Mouse (Mus musculus): ENCODE data around the gene Shcbp1.
"Not testable (repeated sequence)": the region's sequence is repeated elsewhere in the genome, so short reads cannot be mapped to it uniquely, and the experiment has no call there.

Gene Shcbp1

DNA sequence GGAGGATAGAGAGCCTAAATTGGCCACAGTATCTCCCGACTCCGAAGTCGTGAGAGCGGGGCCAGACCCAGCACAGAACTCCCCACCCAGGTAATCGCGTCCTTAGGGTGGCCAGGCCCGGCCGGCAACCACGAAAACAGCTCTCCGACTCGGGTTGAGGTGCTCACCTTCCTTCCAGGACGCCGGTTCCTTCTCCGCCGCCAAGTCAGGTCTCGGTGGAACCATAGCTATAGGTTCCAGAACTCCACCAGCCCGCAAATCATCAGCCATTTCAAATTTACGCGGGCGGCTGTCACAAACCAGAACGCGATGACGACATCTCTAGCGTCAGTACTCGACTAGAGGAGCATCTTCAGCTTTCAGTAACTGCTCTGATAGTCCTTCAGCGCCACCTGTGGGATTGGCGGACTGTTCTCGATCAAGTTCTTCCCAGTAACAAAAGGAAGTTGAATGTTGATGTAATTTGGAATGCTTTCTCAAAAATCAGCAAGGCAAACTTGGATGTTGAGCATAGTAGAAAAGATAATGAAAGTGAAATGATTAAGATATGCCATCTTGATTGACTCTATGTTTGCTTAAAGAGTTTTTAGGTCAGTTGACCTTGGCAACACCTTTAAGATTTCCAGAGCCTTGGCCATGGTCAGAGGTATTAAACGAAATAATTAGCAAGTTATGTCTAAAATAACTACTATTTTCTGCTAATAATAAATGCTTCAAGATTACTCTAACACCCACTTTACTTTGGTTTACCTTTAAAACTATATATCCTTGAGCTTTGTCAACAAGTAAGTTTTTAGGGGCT lies at the start of gene Shcbp1:
Gene Shcbp1 (minus strand): TSS at position 314 of the 802 bp plus-strand sequence.
- DNase-seq, result peak; percentile 68

DNA sequence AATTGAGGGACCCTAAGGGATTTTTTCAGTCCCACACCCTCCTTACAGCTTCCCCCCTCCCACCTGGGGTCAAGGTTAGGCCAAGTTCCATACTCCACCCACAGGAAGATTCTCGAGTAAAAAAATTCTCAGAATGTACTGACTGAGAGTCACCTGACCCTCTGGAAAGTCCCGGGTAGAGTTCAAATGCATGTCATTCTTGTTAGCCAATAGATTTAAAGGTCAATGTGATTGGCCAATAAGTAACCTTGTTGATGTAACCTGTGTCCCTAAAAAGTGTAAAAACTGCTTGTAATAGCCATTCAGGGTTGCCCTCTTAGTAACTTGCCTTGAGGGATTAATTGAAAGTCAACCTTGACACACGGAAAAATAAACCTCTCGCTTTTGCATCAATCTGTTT lies 29.5 kb upstream of the Shcbp1 start:
- no peak for DNase-seq

DNA sequence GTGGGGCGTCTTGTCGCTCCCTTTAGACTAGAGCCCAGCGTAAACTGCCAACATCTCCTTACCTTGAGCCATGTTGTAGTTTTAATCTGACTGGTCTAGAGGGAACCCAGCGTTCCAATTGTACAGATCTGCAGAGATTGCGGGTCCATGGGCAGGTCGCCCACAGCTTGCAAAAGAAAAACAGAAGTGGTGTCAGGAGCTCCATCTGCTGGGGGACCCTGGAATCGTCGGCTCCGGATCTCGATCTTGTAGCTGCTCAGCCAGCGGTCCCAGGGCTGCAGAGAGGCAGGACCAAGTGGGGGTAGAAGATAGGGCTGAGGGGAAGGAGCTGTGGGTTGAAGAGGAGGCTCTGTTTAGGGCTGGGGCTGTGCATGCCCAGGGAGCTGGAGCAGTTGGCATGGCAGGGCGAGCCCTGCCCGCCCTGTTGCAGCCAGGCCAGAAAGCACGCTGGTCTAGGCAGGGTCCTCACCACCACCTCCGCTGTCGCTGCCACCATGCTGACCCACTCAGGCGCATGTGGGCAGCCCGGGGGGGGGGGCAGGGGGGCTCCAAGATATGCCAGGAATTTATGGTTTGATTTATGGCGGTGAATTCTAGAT lies 21.3 kb upstream of the Shcbp1 start:
- no peak for DNase-seq

DNA sequence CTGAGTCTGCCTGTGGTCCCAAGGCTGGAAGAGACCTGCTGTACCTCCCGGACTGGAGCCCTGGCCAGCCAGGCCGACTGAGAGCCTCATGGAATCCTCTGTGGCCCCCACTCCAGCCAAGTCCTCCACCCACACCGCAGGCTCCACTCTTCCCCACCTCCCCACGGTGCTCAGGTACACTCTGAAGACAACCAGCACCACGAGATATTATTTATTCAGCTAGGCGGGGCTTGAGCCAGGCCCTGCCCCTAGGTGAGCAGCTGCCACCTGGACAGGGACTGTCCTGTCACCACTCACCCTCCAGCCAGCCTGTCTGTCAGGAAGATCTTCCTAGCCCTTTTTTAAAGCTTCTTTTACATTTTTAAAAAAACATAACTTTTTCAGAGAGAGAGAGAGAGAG lies 1.1 kb downstream of the Shcbp1 start:
- DNase-seq, result no peak

- no peak for DNase-seq
Measured at GRCm38 (mm10) chr8:4764751-4765150, 14.6 kb downstream of the Shcbp1 start.

DNA sequence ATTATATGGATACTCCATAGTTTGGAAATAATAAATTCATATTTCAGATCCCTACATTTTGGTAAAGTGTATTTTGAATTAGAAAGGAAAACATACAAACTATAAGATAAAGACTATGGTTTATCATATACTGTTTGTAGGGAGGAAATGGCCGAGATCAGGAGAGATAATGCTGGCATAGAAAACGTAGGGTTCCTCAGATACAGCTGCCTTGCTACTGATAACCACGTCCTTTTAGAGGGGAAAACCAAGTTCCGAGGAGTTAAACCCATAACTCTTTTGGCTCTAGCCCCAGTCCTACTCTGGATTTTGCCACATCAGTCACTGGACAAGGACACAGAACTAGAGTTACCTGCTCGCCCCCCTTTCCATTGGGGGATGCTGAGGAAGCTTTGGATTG lies 26.3 kb downstream of the Shcbp1 start:
- DNase-seq, result no peak

DNA sequence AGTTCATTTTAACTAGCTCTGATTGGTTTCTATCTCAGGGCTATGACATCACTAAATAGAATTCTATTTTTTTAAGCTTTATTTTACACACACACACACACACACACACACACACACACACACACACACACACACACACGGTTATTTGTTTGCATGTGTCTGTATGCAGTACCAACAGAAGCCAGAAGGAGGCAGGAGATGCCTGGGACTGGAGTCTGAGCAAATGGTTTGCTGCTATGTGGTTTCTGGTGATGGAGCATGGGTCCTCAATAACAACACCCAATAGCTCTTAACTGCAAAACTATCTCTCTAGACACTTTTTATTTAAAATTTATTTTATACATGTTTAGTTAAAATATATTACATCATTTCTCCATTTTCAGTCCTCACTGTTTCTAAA lies 48.4 kb downstream of the Shcbp1 start:
- no peak for DNase-seq

- no peak for DNase-seq
Measured at GRCm38 (mm10) chr8:4715546-4715945, 63.8 kb downstream of the Shcbp1 start.

- DNase-seq, result not testable (repeated sequence)
Measured at GRCm38 (mm10) chr8:4708346-4708745, 71.0 kb downstream of the Shcbp1 start.

- DNase-seq, result not testable (repeated sequence)
Measured at GRCm38 (mm10) chr8:4707916-4708315, 71.5 kb downstream of the Shcbp1 start.

GRCm38 (mm10) chr8:4691634-4692033 lies 87.7 kb downstream of the Shcbp1 start:
- DNase-seq, result no peak
